Mouse (Mus musculus): ENCODE results near the gene Ehd3.

Ehd3 gene

DNA sequence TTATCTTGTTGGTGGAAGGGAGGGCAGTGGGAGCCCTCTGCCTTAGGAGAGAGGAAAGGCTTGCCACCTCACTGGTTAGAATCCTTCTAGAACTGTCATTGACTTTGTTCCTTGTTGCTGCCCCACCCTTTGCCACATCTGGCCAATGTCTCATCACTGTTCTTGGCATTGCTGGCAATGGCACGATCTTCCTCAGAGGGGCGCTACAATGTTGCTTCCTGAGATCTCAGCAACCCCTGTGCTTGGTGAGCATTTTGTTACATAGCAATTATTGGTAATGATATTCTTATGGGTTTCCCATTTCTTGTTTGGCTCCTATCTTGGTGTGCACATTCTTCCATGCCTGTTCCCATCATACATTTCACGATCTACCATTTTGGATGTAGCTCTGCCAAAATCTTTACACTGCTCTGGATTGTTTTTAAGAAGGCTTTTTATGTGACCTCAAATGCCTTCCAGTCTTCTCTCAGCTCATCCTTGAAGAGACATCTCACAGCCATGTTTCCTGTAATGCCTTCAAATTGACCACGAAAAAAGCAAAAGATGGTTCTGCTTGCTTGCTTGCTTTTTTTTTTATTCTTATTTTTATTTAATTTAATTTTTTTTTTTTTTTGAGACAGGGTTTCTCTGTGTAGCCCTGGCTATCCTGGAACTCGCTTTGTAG is at the start of gene Ehd3:
Ehd3 (plus strand) TSS at position 614 of the 664 bp plus-strand sequence.
- in situ Hi-C loops (cut with MboI; ENCODE audit: unreplicated experiment in 2 of 2): no loop called here

DNA sequence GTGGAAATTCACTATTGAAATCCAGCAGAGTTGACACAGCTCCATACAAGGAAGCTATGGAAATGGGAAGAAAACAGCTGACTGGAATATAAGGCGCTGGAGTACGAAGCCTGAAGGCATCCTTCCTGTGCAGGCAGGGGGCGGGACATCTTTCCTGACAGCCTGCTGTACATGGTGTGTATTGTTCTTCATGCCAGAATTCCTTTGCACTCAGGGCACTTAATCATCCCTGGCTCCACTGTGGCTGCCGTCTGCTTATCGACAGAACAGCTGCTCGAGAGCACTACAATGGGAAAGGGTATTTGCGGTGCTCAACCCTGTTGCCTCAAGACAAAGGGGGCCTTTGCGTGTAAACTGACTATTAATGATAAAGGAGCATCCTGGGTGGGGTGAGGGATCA is 33.0 kb upstream of the Ehd3 start:
- in situ Hi-C loops (cut with MboI; ENCODE audit: unreplicated experiment in 2 of 2): no loop called here

- in situ Hi-C loops (cut with MboI; ENCODE audit: unreplicated experiment in 2 of 2): no loop called here
Measured at GRCm38 (mm10) chr17:73786642-73787311, 17.2 kb upstream of the Ehd3 start.

GRCm38 (mm10) chr17:73790284-73791020 is 13.5 kb upstream of the Ehd3 start:
- in situ Hi-C loops (cut with MboI; ENCODE audit: unreplicated experiment in 2 of 2): no loop called here

- in situ Hi-C loops (cut with MboI; ENCODE audit: unreplicated experiment in 2 of 2): no loop called here
Measured at GRCm38 (mm10) chr17:73796789-73797188, 7.1 kb upstream of the Ehd3 start.

DNA sequence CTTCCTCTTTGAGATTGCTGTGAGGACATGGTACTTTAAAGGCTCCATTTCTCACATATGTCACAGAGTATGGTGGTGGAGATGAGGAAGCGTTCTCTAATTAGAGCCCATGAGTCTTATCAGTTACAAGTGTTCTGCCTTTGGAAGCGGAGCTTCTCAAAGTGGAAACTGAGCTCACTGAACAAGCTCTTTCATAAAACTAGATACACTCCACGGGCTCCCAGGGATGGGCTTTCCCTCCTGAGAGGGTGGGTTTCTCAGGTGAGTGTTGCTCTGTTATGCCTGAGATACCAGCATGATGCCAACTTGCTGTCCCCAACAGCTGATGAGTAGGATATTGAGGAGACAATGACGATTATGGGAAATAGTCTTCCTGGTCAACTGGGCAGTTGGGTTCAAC is 6.2 kb upstream of the Ehd3 start:
- in situ Hi-C loops (cut with MboI; ENCODE audit: unreplicated experiment in 2 of 2): no loop called here

- in situ Hi-C loops (cut with MboI; ENCODE audit: unreplicated experiment in 2 of 2): no loop called here
Measured at GRCm38 (mm10) chr17:73804592-73805271, 798 bp downstream of the Ehd3 start.

DNA sequence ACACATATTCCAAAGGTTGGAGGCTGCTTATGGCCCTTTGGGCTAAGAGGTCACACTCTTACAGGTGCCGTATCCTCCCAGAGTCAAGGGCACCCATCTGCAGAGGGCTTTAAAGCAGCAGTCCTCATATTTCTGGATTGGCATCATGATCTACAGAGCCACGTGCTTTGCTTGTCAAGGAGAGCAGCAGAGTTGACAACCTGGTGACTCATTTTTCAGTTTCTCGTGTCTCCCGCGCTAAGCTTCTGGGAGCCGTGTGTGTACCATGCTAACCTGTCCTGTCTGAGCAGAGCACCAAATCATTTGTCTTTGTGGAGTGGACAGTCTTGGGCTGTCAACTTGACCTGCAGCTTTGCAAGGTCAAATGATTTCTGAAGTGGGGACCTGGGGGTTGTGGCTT is 2.4 kb downstream of the Ehd3 start:
- in situ Hi-C loops (cut with MboI; ENCODE audit: unreplicated experiment in 2 of 2): no loop called here

GRCm38 (mm10) chr17:73807211-73807610 is 3.3 kb downstream of the Ehd3 start:
- in situ Hi-C loops (cut with MboI; ENCODE audit: unreplicated experiment in 2 of 2): no loop called here

- in situ Hi-C loops (cut with MboI; ENCODE audit: unreplicated experiment in 2 of 2): no loop called here
Measured at GRCm38 (mm10) chr17:73808431-73808830, 4.5 kb downstream of the Ehd3 start.

- in situ Hi-C loops (cut with MboI; ENCODE audit: unreplicated experiment in 2 of 2): no loop called here
Measured at GRCm38 (mm10) chr17:73810801-73811200, 6.9 kb downstream of the Ehd3 start.

DNA sequence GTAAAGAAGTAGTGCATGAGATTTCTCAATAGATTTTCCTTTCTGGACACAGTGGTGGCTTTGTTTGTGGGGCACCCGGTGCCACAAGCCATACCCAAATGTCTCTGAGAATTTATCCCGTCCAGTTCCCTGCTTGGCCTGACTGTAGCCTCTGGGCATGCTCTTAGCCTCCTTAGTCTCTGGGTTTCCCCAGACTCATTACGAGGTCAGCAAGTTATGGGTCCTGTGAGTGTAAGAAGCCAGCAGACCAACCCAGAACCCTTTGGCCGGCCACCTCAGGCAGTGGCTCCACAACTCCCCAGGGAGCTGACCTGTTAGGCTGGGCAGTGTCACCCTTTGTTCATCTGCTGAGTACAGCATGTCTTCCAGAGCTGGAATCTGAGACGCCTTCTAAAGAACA is 7.6 kb downstream of the Ehd3 start:
- in situ Hi-C loops (cut with MboI; ENCODE audit: unreplicated experiment in 2 of 2): no loop called here

DNA sequence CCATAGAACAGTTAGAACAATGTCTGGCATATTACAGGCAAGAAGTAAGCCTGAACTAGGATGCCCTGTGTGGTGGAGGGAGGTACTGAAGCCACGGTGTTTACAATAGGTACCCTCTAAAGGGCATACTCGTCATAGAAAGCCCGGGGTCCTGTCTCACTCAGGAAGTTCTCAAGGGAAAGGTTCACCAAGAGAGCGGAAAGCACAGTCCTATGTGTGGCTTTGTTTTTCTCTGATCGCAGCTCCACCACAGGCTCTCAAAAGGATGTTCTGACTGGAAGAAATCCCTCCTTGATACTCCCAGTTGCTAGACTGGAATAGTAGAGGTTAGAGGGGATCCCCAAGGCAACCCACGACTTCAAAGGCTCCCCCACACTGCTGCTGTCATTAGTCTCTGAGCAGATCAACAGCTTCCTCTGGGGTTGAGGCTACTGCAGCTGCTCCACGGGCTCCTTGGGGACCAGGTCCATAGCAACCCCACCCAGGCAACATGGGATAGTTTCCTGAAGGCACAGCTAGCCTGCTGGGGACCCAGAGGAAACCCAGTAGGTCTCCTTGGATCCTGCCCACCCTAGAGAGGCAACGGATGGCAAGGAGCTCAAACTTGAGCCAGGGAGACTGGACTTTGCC is 9.2 kb downstream of the Ehd3 start:
- in situ Hi-C loops (cut with MboI; ENCODE audit: unreplicated experiment in 2 of 2): no loop called here

- in situ Hi-C loops (cut with MboI; ENCODE audit: unreplicated experiment in 2 of 2): no loop called here
Measured at GRCm38 (mm10) chr17:73814500-73815190, 10.7 kb downstream of the Ehd3 start.

DNA sequence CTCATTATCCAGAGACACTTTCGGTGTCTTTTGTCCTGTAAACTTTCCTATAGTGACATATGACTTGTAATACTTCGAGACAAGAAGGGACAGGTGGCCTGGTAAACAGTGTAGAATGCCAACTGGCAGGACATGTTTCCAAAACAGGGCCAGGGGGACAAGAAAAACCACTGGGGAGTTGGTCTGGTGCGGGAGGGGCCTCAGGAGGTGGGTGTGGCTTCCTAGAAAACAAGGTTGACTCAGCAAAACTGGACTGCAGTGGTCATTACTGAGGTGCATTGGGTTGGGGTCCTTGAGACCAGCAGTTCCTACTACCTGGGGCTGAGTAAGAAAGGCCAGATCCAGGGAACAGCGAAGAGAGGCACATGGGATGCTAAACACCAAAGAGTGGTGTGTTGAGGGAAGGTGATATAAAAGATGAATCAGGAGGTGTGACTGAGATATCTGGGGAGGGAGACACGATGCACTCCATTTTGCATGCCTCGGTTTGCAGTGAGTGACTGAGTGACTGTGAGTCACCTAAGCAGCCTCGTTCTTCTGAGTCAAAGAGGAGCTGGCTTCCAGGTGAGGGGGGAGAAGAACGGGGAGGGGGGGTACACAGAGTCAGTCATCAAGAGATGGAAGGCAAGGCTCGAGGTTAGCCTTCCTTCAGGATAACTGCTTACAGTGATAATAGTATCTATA is 13.9 kb downstream of the Ehd3 start:
- in situ Hi-C loops (cut with MboI; ENCODE audit: unreplicated experiment in 2 of 2): no loop called here

- in situ Hi-C loops (cut with MboI; ENCODE audit: unreplicated experiment in 2 of 2): no loop called here
Measured at GRCm38 (mm10) chr17:73818936-73819335, 15.0 kb downstream of the Ehd3 start.

DNA sequence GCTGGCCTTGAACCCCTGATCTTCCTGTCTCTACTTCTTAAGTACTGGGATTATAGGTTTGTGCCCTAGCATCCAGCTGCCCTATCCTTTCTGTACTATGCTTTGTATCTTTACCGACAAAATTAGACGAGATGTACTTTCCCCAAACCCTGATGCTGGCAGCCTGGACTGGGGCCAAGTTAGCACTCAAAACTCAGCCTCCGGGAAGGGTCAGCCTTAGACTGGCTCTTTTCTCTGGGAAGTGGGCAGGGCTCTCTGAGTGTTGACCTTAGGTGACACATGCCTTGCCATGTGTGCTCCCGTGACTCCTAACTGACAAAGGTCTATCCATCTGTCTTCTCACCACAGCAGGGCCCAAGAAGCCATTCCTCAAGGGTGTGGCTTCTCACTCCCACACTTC is 16.8 kb downstream of the Ehd3 start:
- in situ Hi-C loops (cut with MboI; ENCODE audit: unreplicated experiment in 2 of 2): no loop called here

- in situ Hi-C loops (cut with MboI; ENCODE audit: unreplicated experiment in 2 of 2): no loop called here
Measured at GRCm38 (mm10) chr17:73822255-73822654, 18.3 kb downstream of the Ehd3 start.

GRCm38 (mm10) chr17:73823121-73824021 is 19.4 kb downstream of the Ehd3 start:
- in situ Hi-C loops (cut with MboI; ENCODE audit: unreplicated experiment in 2 of 2): no loop called here
